Mouse (Mus musculus) liver, adult 2 months (tissue): ENCODE results near the gene Nphp4.

ENCODE experiments used
- CTCF ChIP-seq: fragments of 200-500 bp; IDR thresholded peaks from 2 replicates; pipeline ENCODE4 v1.5.1; 2011; ENCODE audit warnings: low read depth, low read length, control low read depth
- POLR2A ChIP-seq: fragments of 200-500 bp; IDR thresholded peaks from 2 replicates; pipeline ENCODE4 v1.6.1; 2011; ENCODE audit warnings: low read length, control low read depth; ENCODE audit not compliant: insufficient read depth; ENCODE audit errors: extremely low read depth

GRCm38 (mm10) chr4:152539756-152540155 is 63.2 kb downstream of the Nphp4 start:
- TF ChIP-seq CTCF (no peak), POLR2A (no peak)
